ENCODE assay signal across 17 mouse cellular contexts in the genomic region with DNA sequence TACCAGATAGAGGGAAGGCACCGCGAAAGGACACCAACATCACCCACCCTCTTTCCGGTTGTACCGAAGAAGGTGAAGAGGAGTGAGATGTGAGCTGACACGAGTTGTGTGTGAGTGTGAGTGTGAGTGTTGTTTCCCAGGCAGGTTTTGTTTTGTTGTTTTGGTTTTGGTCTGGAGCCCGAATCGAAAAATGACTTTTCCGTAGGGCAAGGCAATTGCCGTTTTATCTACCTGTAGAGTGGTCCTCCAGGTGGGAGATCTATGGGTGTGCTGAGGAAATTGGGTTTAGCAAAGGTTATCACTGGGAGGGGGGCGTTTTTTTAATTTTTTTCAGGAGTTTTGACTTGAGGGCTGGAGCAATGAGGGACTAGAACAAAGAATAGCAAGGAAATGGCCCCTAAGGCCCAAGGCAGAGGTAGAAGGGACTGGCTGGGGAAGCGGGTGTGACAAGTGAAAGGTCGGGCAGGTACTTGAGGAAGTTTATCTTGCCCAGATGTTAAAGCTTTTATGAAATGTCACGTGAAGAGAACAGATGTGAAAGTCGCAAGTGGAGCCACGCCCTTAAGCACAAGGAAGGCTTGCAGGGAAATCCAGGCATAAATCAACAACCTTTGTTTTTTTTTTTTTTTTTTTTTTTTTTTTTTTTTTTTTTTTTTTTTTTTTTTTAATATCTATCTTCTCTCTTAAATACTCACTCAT. TPM values are rescaled to one million over a fixed set of nuclear protein-coding genes. Genes with fewer than 3 reads are reported as not detected.
A peak's percentile ranks its signal among the peaks of the same experiment; 100 is the strongest.
DNase-seq lines count a peak whose midpoint lies in the region; ATAC-seq and TF ChIP-seq lines count a peak whose summit lies in the region.
"Had no signal": no experiment of that assay in that cellular context is flagged by ENCODE, and none has a peak within 500 bp of the region (broad histone marks: within the 10 kb centered on the region; RNA-seq: fewer than 3 reads in every experiment).

No protein-coding gene starts in this region.

- peaks cover 4% of the 10 kb centered on the region; the same call in 1 of the 2 replicates for H3K4me1 ChIP-seq in midbrain, embryonic 14.5 days (ENCODE audit: control insufficient read depth, insufficient read depth, low read length)
- peaks cover 28% of the 10 kb centered on the region for H3K4me1 ChIP-seq in midbrain, embryonic 13.5 days (replicated peaks)
- H3K4me1 ChIP-seq in limb, embryonic 10.5 days = peaks cover 77% of the 10 kb centered on the region
- H3K4me1 ChIP-seq in neural tube, embryonic 12.5 days = peaks cover 21% of the 10 kb centered on the region
- no peaks in the 10 kb centered on the region for H3K4me1 ChIP-seq in kidney, adult 2 months (ENCODE audit: control insufficient read depth, insufficient read depth, low read length)

- peaks cover 79% of the 10 kb centered on the region for H3K27me3 ChIP-seq in midbrain, embryonic 14.5 days (ENCODE audit: control insufficient read depth, insufficient read depth, low read length)
- H3K27me3 ChIP-seq in midbrain, embryonic 13.5 days = peaks cover 93% of the 10 kb centered on the region
- H3K27me3 ChIP-seq in limb, embryonic 10.5 days (ENCODE audit: low read depth, poor library complexity, severe bottlenecking) = 0 out of 2 replicates have a peak, but pooled peaks cover 3% of the 10 kb centered on the region
- peaks cover 92% of the 10 kb centered on the region for H3K27me3 ChIP-seq in neural tube, embryonic 12.5 days (replicated peaks)
- peaks cover 7% of the 10 kb centered on the region; the same call in 1 of the 2 replicates for H3K27me3 ChIP-seq in kidney, adult 2 months (replicated peaks; ENCODE audit: control insufficient read depth, insufficient read depth, low read length)

- no peak overlapping the region for H3K27ac ChIP-seq in midbrain, embryonic 14.5 days (replicated peaks; ENCODE audit: low read depth, low read length)
- H3K27ac ChIP-seq in midbrain, embryonic 13.5 days = no peak overlapping the region
- peak overlapping the region; percentile 100 for H3K27ac ChIP-seq in limb, embryonic 10.5 days
- H3K27ac ChIP-seq in neural tube, embryonic 12.5 days = no peak overlapping the region
- H3K27ac ChIP-seq in kidney, adult 2 months (ENCODE audit: insufficient read depth, low read depth, low read length) = no peak overlapping the region

- no peak for TF ChIP-seq CTCF in kidney, adult 2 months (conservative IDR thresholded peaks at IDR 0.05; ENCODE audit: insufficient read depth, insufficient read length, low read depth, low read length)

- no peak overlapping the region for H3K4me3 ChIP-seq in midbrain, embryonic 14.5 days (replicated peaks; ENCODE audit: low read depth, low read length)
- no peak overlapping the region for H3K4me3 ChIP-seq in midbrain, embryonic 13.5 days (replicated peaks)
- H3K4me3 ChIP-seq in limb, embryonic 10.5 days = peak overlapping the region; percentile 96
- H3K4me3 ChIP-seq in neural tube, embryonic 12.5 days = no peak overlapping the region
- no peak overlapping the region for H3K4me3 ChIP-seq in kidney, adult 2 months (ENCODE audit: insufficient read depth, low read depth, low read length)

- no peaks in the 10 kb centered on the region for H3K36me3 ChIP-seq in midbrain, embryonic 14.5 days (ENCODE audit: control insufficient read depth, insufficient read depth, low read length)
- no peaks in the 10 kb centered on the region for H3K36me3 ChIP-seq in midbrain, embryonic 13.5 days
- peaks cover 22% of the 10 kb centered on the region for H3K36me3 ChIP-seq in limb, embryonic 10.5 days
- H3K36me3 ChIP-seq in neural tube, embryonic 12.5 days = no peaks in the 10 kb centered on the region
- H3K36me3 ChIP-seq in kidney, adult 2 months (ENCODE audit: control insufficient read depth, insufficient read depth, low read length) = no peaks in the 10 kb centered on the region

- peak; percentile 66 for DNase-seq in embryo, embryonic 10 days (ENCODE audit: low spot score)
- DNase-seq in embryo, embryonic 9.5 days (ENCODE audit: extremely low spot score) = no peak
- DNase-seq in midbrain, embryonic 14.5 days = peak; percentile 32
- peak; percentile 61 for DNase-seq in limb, embryonic 10.5 days (ENCODE audit: low spot score)
- DNase-seq in lung, postnatal 36 days = no peak
- DNase-seq in kidney, adult 2 months = no peak
- DNase-seq: adrenal gland, adult 2 months; cerebellum, adult 18-20 months; gastrocnemius, postnatal 25 days; kidney, postnatal 10 days; lung, embryonic 14.5 days had no signal

- no peak overlapping the region for H3K4me2 ChIP-seq in midbrain, embryonic 14.5 days (ENCODE audit: low read length)
- no peak overlapping the region for H3K4me2 ChIP-seq in midbrain, embryonic 13.5 days (replicated peaks)
- H3K4me2 ChIP-seq in neural tube, embryonic 12.5 days (replicated peaks) = 0 out of 2 replicates have a peak overlapping the region, but pooled peaks have one; percentile 15
- H3K4me2 ChIP-seq: liver, embryonic 11.5 days; lung, embryonic 14.5 days had no signal

- ATAC-seq in midbrain, embryonic 14.5 days (ENCODE audit: low FRiP score, low TSS enrichment) = no peak
- ATAC-seq in midbrain, embryonic 13.5 days = no peak
- ATAC-seq in neural tube, embryonic 12.5 days (ENCODE audit: low FRiP score, low read depth) = no peak
- ATAC-seq: hindbrain, embryonic 16.5 days; intestine, postnatal 0 days had no signal

- H3K9ac ChIP-seq in midbrain, embryonic 14.5 days (replicated peaks; ENCODE audit: low read length) = no peak overlapping the region
- no peak overlapping the region for H3K9ac ChIP-seq in midbrain, embryonic 13.5 days (replicated peaks)
- H3K9ac ChIP-seq in neural tube, embryonic 12.5 days = no peak overlapping the region
- H3K9ac ChIP-seq: lung, embryonic 14.5 days had no signal

- WGBS in midbrain, embryonic 14.5 days = 5% methylated on average over 15 of the region's 15 CpGs
- WGBS in midbrain, embryonic 13.5 days = 5% methylated on average over 15 of the region's 15 CpGs
- WGBS in limb, embryonic 10.5 days = 3% methylated on average over 15 of the region's 15 CpGs
- WGBS in neural tube, embryonic 12.5 days = 1% methylated on average over 15 of the region's 15 CpGs
- 20% methylated on average over 15 of the region's 15 CpGs for WGBS in kidney, adult 2 months

- no peaks in the 10 kb centered on the region for H3K9me3 ChIP-seq in midbrain, embryonic 14.5 days (ENCODE audit: control insufficient read depth, low read length)
- H3K9me3 ChIP-seq in midbrain, embryonic 13.5 days = no peaks in the 10 kb centered on the region
- no peaks in the 10 kb centered on the region for H3K9me3 ChIP-seq in limb, embryonic 10.5 days (replicated peaks)
- H3K9me3 ChIP-seq in neural tube, embryonic 12.5 days = no peaks in the 10 kb centered on the region

- TF ChIP-seq POLR2A in kidney, adult 2 months (IDR thresholded peaks at IDR 0.05; ENCODE audit: low read depth, low read length) = no peak

RNA-seq across cellular contexts. Expression of a gene that starts 6.3 kb away (rescaled TPM):
- 1.2 and 2.1 TPM in 2 replicates for polyA plus RNA-seq in midbrain, embryonic 14.5 days (2014; fragmentation: Nextera tagmentation; extraction: Ambion mirVana)
- 1.0 and 1.7 TPM in 2 replicates for polyA plus RNA-seq in midbrain, embryonic 13.5 days (2015; fragmentation: Nextera tagmentation; extraction: Ambion mirVana)
- 31.0 and 33.4 TPM in 2 replicates for polyA plus RNA-seq in limb, embryonic 10.5 days (2016; fragmentation: Nextera tagmentation; extraction: Ambion mirVana)
- 13.1 and 15.5 TPM in 2 replicates for polyA plus RNA-seq in neural tube, embryonic 12.5 days (2016; fragmentation: Nextera tagmentation; extraction: Ambion mirVana)
- polyA plus RNA-seq in kidney, adult 2 months (2012; rRNA removed) = 2.0 and 3.0 TPM in 2 replicates

RNA-seq across cellular contexts. Expression of a gene that starts 35.6 kb away (rescaled TPM):
- polyA plus RNA-seq in midbrain, embryonic 14.5 days (2014; fragmentation: Nextera tagmentation; extraction: Ambion mirVana) = 0.41 and 1.7 TPM in 2 replicates
- 1.3 and 3.5 TPM in 2 replicates for polyA plus RNA-seq in midbrain, embryonic 13.5 days (2015; fragmentation: Nextera tagmentation; extraction: Ambion mirVana)
- not detected in 2 replicates for polyA plus RNA-seq in limb, embryonic 10.5 days (2016; fragmentation: Nextera tagmentation; extraction: Ambion mirVana)
- 1.0 and 2.2 TPM in 2 replicates for polyA plus RNA-seq in neural tube, embryonic 12.5 days (2016; fragmentation: Nextera tagmentation; extraction: Ambion mirVana)
- not detected in 2 replicates for polyA plus RNA-seq in kidney, adult 2 months (2012; rRNA removed)
- polyA plus RNA-seq: adrenal gland, adult 2 months; heart, postnatal 0 days; intestine, postnatal 0 days; liver, embryonic 11.5 days; lung, embryonic 14.5 days had no signal

Comparison
In these comparisons a context has a peak if more than half of its experiments do, and no peak if none do; other contexts are left out.
1. DNase-seq: peak in embryo, embryonic 10 days (single experiment), midbrain, embryonic 14.5 days (single experiment) and limb, embryonic 10.5 days (single experiment); none in embryo, embryonic 9.5 days (single experiment), lung, postnatal 36 days (single experiment) and kidney, adult 2 months (single experiment).